Mouse (Mus musculus) small intestine, adult 2 months (tissue): ENCODE data around the gene Ggt5.

Experiments
- CTCF ChIP-seq: fragments of 200-500 bp; IDR thresholded peaks from 2 replicates; pipeline ENCODE4 v1.5.1; 2012; ENCODE audit warnings: low read depth, mild to moderate bottlenecking, control low read depth, inconsistent platforms, low read length, moderate library complexity, mixed read lengths; ENCODE audit not compliant: insufficient replicate concordance, insufficient read length; ENCODE audit errors: extremely low read depth
- POLR2A ChIP-seq: fragments of 200-500 bp; IDR thresholded peaks from 2 replicates; pipeline ENCODE4 v1.6.1; 2012; ENCODE audit warnings: low read depth, mild to moderate bottlenecking, control low read depth, inconsistent platforms, low read length, moderate library complexity

GRCm38 (mm10) chr10:75559676-75560548 lies 29.2 kb upstream of the Ggt5 start, which contains the start of gene Lrrc75b:
- TF ChIP-seq CTCF (no peak), POLR2A (no peak)
